Mouse (Mus musculus) myocyte (in vitro differentiated cells): ENCODE data around the gene Lpin2.

ENCODE experiments used
- MYOD1 ChIP-seq, 3 experiments: IDR thresholded peaks; one replicate each; pipeline ENCODE4 v1.6.1; 2011; ENCODE audit warnings: control low read depth in 2 of 3, low read depth in 2 of 3, mild to moderate bottlenecking in 2 of 3, moderate library complexity in 1 of 3; ENCODE audit not compliant: insufficient read length in 2 of 3, control insufficient read depth in 1 of 3
- POLR2A ChIP-seq: IDR thresholded peaks from one replicate; pipeline ENCODE4 v1.6.1; 2011; ENCODE audit warnings: low read depth, mild to moderate bottlenecking, control low read depth, moderate library complexity; ENCODE audit not compliant: insufficient read length
- POLR2AphosphoS2 ChIP-seq: IDR thresholded peaks from one replicate; pipeline ENCODE4 v1.6.1; 2011; ENCODE audit warnings: low read depth, control low read depth; ENCODE audit not compliant: insufficient read length
- REST ChIP-seq: IDR thresholded peaks from one replicate; pipeline ENCODE4 v1.6.1; 2011; ENCODE audit warnings: mild to moderate bottlenecking, control low read depth, moderate library complexity; ENCODE audit not compliant: insufficient read depth, insufficient read length
- TCF12 ChIP-seq: IDR thresholded peaks from one replicate; pipeline ENCODE4 v1.6.1; 2011; ENCODE audit warnings: mild to moderate bottlenecking, control low read depth; ENCODE audit not compliant: poor library complexity, insufficient read depth, severe bottlenecking
- TCF3 ChIP-seq: IDR thresholded peaks from one replicate; pipeline ENCODE4 v1.6.1; 2011; ENCODE audit warnings: low read depth, control low read depth; ENCODE audit not compliant: insufficient read length
- USF1 ChIP-seq: IDR thresholded peaks from one replicate; pipeline ENCODE4 v1.6.1; 2011; ENCODE audit warnings: low read depth, mild to moderate bottlenecking, control low read depth, moderate library complexity

DNA sequence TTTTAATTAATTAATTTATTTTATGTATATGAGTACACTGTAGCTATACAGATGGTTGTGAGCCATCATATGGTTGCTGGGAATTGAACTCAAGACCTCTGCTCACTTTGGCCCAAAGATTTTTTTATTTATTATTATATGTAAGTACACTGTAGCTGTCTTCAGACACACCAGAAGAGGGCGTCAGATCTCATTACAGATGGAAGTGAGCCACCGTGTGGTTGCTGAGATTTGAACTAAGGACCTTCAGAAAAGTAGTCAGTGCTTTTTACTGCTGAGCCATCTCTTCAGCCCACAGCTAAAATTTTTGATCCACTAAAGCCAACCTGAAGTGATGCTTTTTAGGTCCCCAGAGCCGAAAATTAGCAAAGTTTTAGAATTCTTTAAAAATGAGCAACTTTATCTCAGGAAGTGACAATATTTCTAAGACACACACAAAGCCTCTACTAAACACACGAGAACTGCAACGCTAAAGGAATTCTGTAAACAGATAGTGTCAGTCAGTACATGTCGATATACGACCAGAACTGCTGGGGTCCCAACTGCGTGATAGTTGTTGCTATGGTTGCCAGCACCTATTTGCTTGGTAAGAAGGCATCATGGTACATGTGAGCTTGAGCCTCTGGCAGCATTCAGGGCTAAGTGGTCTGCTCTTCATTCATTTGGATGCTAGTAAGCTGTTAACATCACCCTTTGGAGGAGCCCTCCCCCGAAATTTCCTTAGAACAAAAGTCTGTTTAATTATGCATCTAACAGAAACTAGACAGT, 45.0 kb downstream of the Lpin2 start:
- TF ChIP-seq POLR2A (no peak), USF1 (no peak), TCF3 (no peak), POLR2AphosphoS2 (no peak), TCF12 (no peak), REST (no peak), MYOD1 (IDR thresholded peaks at IDR 0.05; ENCODE audit: control insufficient read depth in 1 of 3, insufficient read length in 2 of 3, low read depth in 2 of 3) (no peak)
